Mouse (Mus musculus): ENCODE measurements around the gene Vpreb3. TPM values are rescaled to one million over a fixed set of nuclear protein-coding genes. Genes with fewer than 3 reads are reported as not detected.

The Vpreb3 gene
- polyA plus RNA-seq, 1 experiment from 2014 or later: 0.71 TPM

GRCm38 (mm10) chr10:75913013-75913589, 29.8 kb upstream of the Vpreb3 start:
- peaks cover 82% of the 10 kb centered on the region for H3K36me3 ChIP-seq
- H3K4me1 ChIP-seq (replicated peaks): peaks cover 13% of the 10 kb centered on the region
- H3K27ac ChIP-seq: no peak overlapping the region
- no peak overlapping the region for H3K9ac ChIP-seq (replicated peaks)
- no peak overlapping the region for H3K4me3 ChIP-seq (replicated peaks)
- no peaks in the 10 kb centered on the region for H3K27me3 ChIP-seq
- H3K9me3 ChIP-seq: no peaks in the 10 kb centered on the region
- H3K4me2 ChIP-seq: no peak overlapping the region
- 71% methylated on average over 6 of the region's 6 CpGs for WGBS
- ATAC-seq (ENCODE audit: insufficient number of reproducible peaks, insufficient read depth, low FRiP score, low TSS enrichment, low read depth): no peak

GRCm38 (mm10) chr10:75915557-75915956, 27.3 kb upstream of the Vpreb3 start:
- Histone ChIP-seq H3K4me2 (no peak overlapping the region), H3K9me3 (no peaks in the 10 kb centered on the region), H3K27ac (no peak overlapping the region), H3K36me3 (peaks cover 75% of the 10 kb centered on the region), H3K4me3 (replicated peaks) (no peak overlapping the region), H3K27me3 (no peaks in the 10 kb centered on the region), H3K4me1 (replicated peaks) (peaks cover 35% of the 10 kb centered on the region), H3K9ac (replicated peaks) (no peak overlapping the region)
- ATAC-seq (ENCODE audit: insufficient number of reproducible peaks, insufficient read depth, low FRiP score, low TSS enrichment, low read depth): no peak
- 75% methylated on average over 7 of the region's 7 CpGs for WGBS

- Histone ChIP-seq H3K9ac (replicated peaks) (no peak overlapping the region), H3K4me1 (replicated peaks) (peaks cover 36% of the 10 kb centered on the region), H3K36me3 (peaks cover 63% of the 10 kb centered on the region), H3K27me3 (no peaks in the 10 kb centered on the region), H3K27ac (no peak overlapping the region), H3K9me3 (no peaks in the 10 kb centered on the region), H3K4me3 (replicated peaks) (no peak overlapping the region), H3K4me2 (no peak overlapping the region)
- WGBS: 34% methylated on average over 8 of the region's 8 CpGs
- no peak for ATAC-seq (ENCODE audit: insufficient number of reproducible peaks, insufficient read depth, low FRiP score, low TSS enrichment, low read depth)
Measured at GRCm38 (mm10) chr10:75916840-75917239, 26.0 kb upstream of the Vpreb3 start.

- no peaks in the 10 kb centered on the region for H3K9me3 ChIP-seq
- H3K27me3 ChIP-seq: no peaks in the 10 kb centered on the region
- peaks cover 51% of the 10 kb centered on the region for H3K4me1 ChIP-seq (replicated peaks)
- H3K9ac ChIP-seq (replicated peaks): no peak overlapping the region
- WGBS: 95% methylated on average over 5 of the region's 5 CpGs
- no peak overlapping the region for H3K27ac ChIP-seq
- no peak overlapping the region for H3K4me2 ChIP-seq
- no peak for ATAC-seq (ENCODE audit: insufficient number of reproducible peaks, insufficient read depth, low FRiP score, low TSS enrichment, low read depth)
- H3K36me3 ChIP-seq: peaks cover 62% of the 10 kb centered on the region
- no peak overlapping the region for H3K4me3 ChIP-seq (replicated peaks)
Measured at GRCm38 (mm10) chr10:75919026-75919425, 23.8 kb upstream of the Vpreb3 start.

GRCm38 (mm10) chr10:75921026-75921725, 21.7 kb upstream of the Vpreb3 start, which contains the start of gene Smarcb1:
Smarcb1 (minus strand) TSS chr10:75921617.
- H3K9ac ChIP-seq (replicated peaks): peak within 1 kb of the TSS; percentile 95
- peak within 1 kb of the TSS; percentile 82 for H3K4me3 ChIP-seq (replicated peaks)
- no peaks in the 10 kb centered on the region for H3K27me3 ChIP-seq
- no peaks in the 10 kb centered on the region for H3K9me3 ChIP-seq
- peak within 1 kb of the TSS; percentile 81 for H3K4me2 ChIP-seq
- peaks cover 64% of the 10 kb centered on the region for H3K36me3 ChIP-seq
- H3K4me1 ChIP-seq (replicated peaks): peaks cover 51% of the 10 kb centered on the region
- ATAC-seq (ENCODE audit: insufficient number of reproducible peaks, insufficient read depth, low FRiP score, low TSS enrichment, low read depth): peak; percentile 80
- under 1% methylated on average over 75 of the region's 76 CpGs for WGBS
- peak within 1 kb of the TSS; percentile 94 for H3K27ac ChIP-seq

GRCm38 (mm10) chr10:75921726-75922560, 20.9 kb upstream of the Vpreb3 start:
- peaks cover 47% of the 10 kb centered on the region for H3K4me1 ChIP-seq (replicated peaks)
- H3K27me3 ChIP-seq: no peaks in the 10 kb centered on the region
- H3K9ac ChIP-seq (replicated peaks): peak overlapping the region; percentile 95
- H3K9me3 ChIP-seq: no peaks in the 10 kb centered on the region
- peak; percentile 43 for ATAC-seq (ENCODE audit: insufficient number of reproducible peaks, insufficient read depth, low FRiP score, low TSS enrichment, low read depth)
- peaks cover 64% of the 10 kb centered on the region for H3K36me3 ChIP-seq
- peak overlapping the region; percentile 82 for H3K4me3 ChIP-seq (replicated peaks)
- 4% methylated on average over 22 of the region's 22 CpGs for WGBS
- peak overlapping the region; percentile 81 for H3K4me2 ChIP-seq
- H3K27ac ChIP-seq: peak overlapping the region; percentile 94

GRCm38 (mm10) chr10:75924324-75924723, 18.5 kb upstream of the Vpreb3 start:
- Histone ChIP-seq H3K36me3 (peaks cover 63% of the 10 kb centered on the region), H3K4me2 (no peak overlapping the region), H3K27me3 (no peaks in the 10 kb centered on the region), H3K9me3 (no peaks in the 10 kb centered on the region), H3K4me3 (replicated peaks) (no peak overlapping the region), H3K4me1 (replicated peaks) (peaks cover 25% of the 10 kb centered on the region), H3K9ac (replicated peaks) (no peak overlapping the region), H3K27ac (no peak overlapping the region)
- no peak for ATAC-seq (ENCODE audit: insufficient number of reproducible peaks, insufficient read depth, low FRiP score, low TSS enrichment, low read depth)
- WGBS: 71% methylated on average over 2 of the region's 2 CpGs

- H3K4me3 ChIP-seq (replicated peaks): no peak overlapping the region
- no peaks in the 10 kb centered on the region for H3K9me3 ChIP-seq
- peaks cover 59% of the 10 kb centered on the region for H3K36me3 ChIP-seq
- peaks cover 35% of the 10 kb centered on the region for H3K4me1 ChIP-seq (replicated peaks)
- H3K9ac ChIP-seq (replicated peaks): no peak overlapping the region
- no peak overlapping the region for H3K4me2 ChIP-seq
- no peak overlapping the region for H3K27ac ChIP-seq
- 66% methylated on average over 13 of the region's 13 CpGs for WGBS
- H3K27me3 ChIP-seq: peaks cover 11% of the 10 kb centered on the region
- ATAC-seq (ENCODE audit: insufficient number of reproducible peaks, insufficient read depth, low FRiP score, low TSS enrichment, low read depth): no peak
Measured at GRCm38 (mm10) chr10:75926396-75926795, 16.5 kb upstream of the Vpreb3 start.

- Histone ChIP-seq H3K9me3 (no peaks in the 10 kb centered on the region), H3K4me1 (replicated peaks) (peaks cover 37% of the 10 kb centered on the region), H3K27ac (no peak overlapping the region), H3K4me3 (replicated peaks) (peak overlapping the region; percentile 70), H3K36me3 (peaks cover 32% of the 10 kb centered on the region), H3K9ac (replicated peaks) (0 out of 2 replicates have a peak overlapping the region, but pooled peaks have one; percentile 18), H3K4me2 (peak overlapping the region; percentile 91), H3K27me3 (peaks cover 23% of the 10 kb centered on the region)
- WGBS: 19% methylated on average over 6 of the region's 6 CpGs
- ATAC-seq (ENCODE audit: insufficient number of reproducible peaks, insufficient read depth, low FRiP score, low TSS enrichment, low read depth): no peak
Measured at GRCm38 (mm10) chr10:75930304-75930703, 12.6 kb upstream of the Vpreb3 start.

- no peak for ATAC-seq (ENCODE audit: insufficient number of reproducible peaks, insufficient read depth, low FRiP score, low TSS enrichment, low read depth)
- peaks cover 33% of the 10 kb centered on the region for H3K27me3 ChIP-seq
- no peaks in the 10 kb centered on the region for H3K9me3 ChIP-seq
- H3K27ac ChIP-seq: no peak overlapping the region
- H3K4me3 ChIP-seq (replicated peaks): peak overlapping the region; percentile 70
- peak overlapping the region; percentile 91 for H3K9ac ChIP-seq (replicated peaks)
- 20% methylated on average over 7 of the region's 7 CpGs for WGBS
- peaks cover 47% of the 10 kb centered on the region for H3K4me1 ChIP-seq (replicated peaks)
- peaks cover 22% of the 10 kb centered on the region for H3K36me3 ChIP-seq
- peak overlapping the region; percentile 91 for H3K4me2 ChIP-seq
Measured at GRCm38 (mm10) chr10:75931311-75931710, 11.5 kb upstream of the Vpreb3 start.

- under 1% methylated on average over 37 of the region's 44 CpGs for WGBS
Measured at GRCm38 (mm10) chr10:75932081-75932678, 10.7 kb upstream of the Vpreb3 start.

More at GRCm38 (mm10) chr10:75932081-75932678, 10.7 kb upstream of the Vpreb3 start:
- peak; percentile 69 for ATAC-seq (ENCODE audit: insufficient number of reproducible peaks, insufficient read depth, low FRiP score, low TSS enrichment, low read depth)
- Histone ChIP-seq H3K9ac (replicated peaks) (peak overlapping the region; percentile 91), H3K27ac (peak overlapping the region; percentile 79), H3K9me3 (no peaks in the 10 kb centered on the region), H3K4me3 (replicated peaks) (peak overlapping the region; percentile 70), H3K36me3 (peaks cover 13% of the 10 kb centered on the region), H3K4me2 (peak overlapping the region; percentile 91), H3K27me3 (peaks cover 42% of the 10 kb centered on the region), H3K4me1 (replicated peaks) (peaks cover 47% of the 10 kb centered on the region)
